Mouse (Mus musculus) megakaryocyte progenitor cell, adult 5-6 weeks (primary cell): ENCODE results near the gene Gprin1. TPM values are rescaled to one million over a fixed set of nuclear protein-coding genes. Genes with fewer than 3 reads are reported as not detected.
A peak's percentile ranks its signal among the peaks of the same experiment; 100 is the strongest.

Experiments
- ATAC-seq: replicated peaks from 2 replicates; pipeline ENCODE4 v1.8.0; 2016; ENCODE audit warnings: mild to moderate bottlenecking, moderate TSS enrichment, inconsistent platforms; ENCODE audit not compliant: poor library complexity
- total RNA-seq, 2 experiments: library from RNA; stranded (forward) in 1 of 2; stranded (reverse) in 1 of 2; fragments of 157-497, 149-512 nt in 1 of 2; fragments of 200-1000 nt in 1 of 2; gene quantifications; 2 replicates each; pipeline versions ENCODE4 v1.2.3 to v1.2.4; 2015 to 2017

The Gprin1 gene
- total RNA-seq, 2 experiments from 2014 or later: not detected

DNA sequence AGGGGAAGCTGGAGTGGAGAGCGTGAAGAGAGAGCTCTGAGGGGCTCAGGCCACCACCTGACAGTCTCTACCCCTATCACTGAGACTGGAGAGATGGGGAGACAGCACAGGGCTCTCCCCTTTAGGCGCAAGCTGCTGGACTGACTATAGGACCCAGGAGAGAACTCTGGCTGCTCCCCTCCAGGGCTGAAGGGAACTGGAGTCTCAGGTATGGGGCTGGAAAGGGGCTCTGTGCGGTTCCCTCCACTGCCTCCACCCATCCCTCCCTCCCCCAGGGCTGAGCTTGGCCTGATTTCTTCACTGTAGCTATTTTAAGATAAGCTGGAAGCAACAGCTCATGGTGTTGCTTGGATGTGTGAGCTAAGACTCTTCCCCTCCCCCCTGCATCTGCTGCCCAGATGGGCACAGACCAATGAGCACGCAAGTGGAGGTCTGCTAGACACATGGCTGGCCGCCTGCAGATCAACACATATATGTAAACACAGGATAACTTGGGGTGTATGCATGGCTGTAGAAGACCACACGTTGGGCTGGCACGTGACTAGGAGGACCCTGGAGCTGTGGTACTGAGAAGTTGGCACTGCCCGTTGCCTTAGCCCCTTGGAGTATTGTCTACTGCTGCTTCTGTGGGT is 10.6 kb upstream of the Gprin1 start:
- no peak for ATAC-seq

DNA sequence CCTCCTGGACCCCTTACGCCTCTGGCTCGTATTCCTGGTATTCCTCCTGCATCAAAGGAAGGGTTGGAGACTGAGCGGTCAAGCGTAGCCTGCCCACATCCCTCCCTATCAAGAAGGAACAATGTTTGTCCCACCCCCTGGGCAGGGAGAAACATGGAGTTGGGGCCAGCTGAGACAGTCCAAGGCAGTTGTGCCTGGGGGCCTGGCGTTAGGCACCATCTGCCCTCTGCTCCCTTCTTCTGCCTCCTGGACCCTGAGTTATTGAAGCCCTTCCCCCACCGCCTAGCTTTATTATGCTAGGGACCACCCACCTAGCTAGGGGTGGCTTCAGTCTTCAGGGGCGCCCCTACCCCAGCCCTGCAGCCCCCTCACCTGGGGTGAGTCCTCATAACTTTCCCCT is 9.8 kb upstream of the Gprin1 start:
- no peak for ATAC-seq

GRCm38 (mm10) chr13:54758756-54759470 is 9.2 kb upstream of the Gprin1 start:
- no peak for ATAC-seq

DNA sequence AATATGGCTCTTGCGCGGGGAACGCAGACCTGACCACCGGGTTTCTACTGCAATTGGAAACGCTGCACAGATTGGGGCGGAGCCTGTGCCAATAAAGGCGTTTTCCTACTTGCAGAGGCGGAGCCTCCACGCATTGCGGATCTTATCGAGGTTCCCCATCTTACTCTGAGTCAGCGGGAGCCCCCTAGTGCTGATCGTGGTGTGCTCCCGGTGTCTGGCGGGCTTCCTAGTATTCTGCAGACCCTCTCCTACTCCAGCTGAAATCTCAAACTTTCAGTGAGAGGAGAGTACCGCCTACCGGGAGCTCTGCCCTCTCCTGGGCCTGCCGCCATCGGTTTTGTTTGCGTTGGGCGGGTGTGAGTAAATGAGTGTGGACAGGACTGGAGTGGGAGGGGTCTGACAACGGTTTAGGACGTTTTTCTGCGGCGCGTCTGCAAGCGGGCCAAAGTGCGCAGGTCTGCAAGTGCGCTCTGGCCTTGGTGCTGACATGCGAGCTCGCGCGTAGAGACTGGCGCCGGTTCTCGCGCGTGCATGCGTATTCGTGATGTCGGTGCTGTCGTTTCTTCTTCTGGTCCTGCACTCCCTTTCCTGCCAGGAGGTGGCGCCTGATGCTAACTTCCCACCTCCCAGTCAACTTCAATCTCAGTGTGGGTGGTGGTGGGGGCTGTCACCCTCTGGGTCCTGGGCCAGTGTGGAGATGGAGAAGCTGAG is 8.5 kb upstream of the Gprin1 start:
- peak; percentile 99 for ATAC-seq

DNA sequence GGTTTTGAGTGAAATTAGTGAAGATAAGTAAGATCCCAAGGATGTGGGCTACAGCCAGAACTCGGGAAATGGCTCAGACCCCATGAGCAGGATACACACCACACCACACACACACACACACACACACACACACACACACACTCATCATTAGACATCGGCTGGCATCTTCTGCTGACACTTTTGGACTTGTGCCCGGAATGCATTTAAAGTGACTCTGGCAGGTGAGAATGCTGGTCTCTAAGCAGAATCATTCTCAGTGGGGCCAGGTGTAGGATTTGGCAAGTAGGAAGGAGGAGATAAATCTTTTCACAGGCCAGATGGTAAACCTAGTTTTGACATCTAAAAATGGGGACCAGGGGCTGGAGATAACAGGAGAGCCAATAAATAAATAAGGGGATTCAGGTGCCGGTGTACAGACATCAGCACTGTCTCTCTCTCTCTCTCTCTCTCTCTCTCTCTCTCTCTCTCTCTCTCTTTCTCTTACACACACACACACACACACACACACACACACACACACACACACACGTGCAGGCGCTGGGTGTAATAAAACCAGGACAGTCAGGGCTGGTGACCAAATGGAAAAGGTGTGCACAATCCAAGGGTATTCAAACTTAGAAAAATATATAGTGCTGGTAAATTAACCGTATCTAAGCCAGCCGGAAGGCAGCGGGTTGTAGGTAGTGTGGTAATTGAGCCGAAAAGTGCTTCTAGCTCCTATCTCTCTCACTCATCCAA is 7.6 kb upstream of the Gprin1 start:
- no peak for ATAC-seq

- no peak for ATAC-seq
Observed at GRCm38 (mm10) chr13:54756156-54756712, 6.6 kb upstream of the Gprin1 start.

GRCm38 (mm10) chr13:54755201-54755830 is 5.6 kb upstream of the Gprin1 start:
- ATAC-seq: no peak

DNA sequence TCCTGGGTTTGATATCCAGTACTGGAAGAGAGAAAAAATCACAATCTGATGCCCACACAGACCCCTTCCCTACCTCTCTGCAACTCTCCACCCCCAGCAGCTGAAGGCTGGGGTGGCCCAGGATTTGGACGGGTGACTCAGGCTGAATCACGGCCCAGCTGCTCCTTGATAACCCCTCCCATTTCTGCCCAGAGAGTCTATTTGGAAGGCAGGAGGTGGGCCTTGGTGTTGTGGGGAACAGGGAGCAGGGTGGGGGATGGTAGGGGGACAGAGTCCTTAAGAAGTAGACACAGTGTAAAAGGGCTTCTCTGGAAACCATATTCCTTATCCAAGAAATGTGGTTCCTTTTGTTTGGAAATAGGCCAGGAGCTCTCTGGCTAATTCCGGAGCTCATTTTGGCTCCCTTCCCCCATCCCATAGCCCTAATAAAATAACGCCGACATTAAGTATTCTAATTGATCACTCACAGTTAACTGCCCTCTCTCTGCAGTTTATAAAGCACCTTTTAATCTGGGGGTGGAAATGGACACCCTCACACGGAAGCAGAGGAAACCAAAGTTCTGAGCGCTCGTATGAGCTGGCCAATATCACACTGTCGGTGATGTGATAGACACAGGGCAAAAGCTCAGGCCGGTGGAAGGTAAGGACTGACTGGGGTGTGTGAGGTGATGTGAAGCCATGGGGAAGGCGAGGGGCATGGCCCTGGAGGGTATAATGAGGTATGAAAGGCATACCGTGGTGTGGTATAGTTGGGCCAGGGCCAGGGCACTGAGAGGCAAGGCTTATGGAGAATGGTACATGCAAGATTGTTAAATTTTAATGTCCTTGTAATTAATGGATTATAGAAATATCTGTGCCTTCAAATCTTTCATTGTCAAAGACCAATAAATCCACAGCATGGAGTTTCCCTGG is 4.8 kb upstream of the Gprin1 start:
- no peak for ATAC-seq

GRCm38 (mm10) chr13:54753733-54754132 is 4.1 kb upstream of the Gprin1 start:
- no peak for ATAC-seq

DNA sequence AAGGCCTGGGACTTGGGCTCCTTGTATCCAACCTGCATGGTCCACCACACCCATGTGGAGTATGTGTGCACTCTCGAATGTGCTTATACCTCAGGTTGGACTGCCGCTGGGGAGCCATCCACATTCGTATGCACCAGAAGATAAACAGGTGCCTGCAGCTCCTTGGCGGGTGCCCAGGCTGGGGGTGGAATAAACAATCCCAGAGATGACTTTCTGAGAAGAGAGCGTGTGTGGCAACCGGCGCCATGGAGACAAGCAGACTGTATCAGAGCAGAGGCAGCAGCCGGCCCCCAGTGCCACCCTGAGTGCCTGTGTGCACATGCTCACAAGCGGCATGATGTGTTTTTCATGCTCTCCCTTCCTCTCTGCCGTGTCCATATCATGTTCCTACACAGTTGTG is 3.0 kb upstream of the Gprin1 start:
- no peak for ATAC-seq

DNA sequence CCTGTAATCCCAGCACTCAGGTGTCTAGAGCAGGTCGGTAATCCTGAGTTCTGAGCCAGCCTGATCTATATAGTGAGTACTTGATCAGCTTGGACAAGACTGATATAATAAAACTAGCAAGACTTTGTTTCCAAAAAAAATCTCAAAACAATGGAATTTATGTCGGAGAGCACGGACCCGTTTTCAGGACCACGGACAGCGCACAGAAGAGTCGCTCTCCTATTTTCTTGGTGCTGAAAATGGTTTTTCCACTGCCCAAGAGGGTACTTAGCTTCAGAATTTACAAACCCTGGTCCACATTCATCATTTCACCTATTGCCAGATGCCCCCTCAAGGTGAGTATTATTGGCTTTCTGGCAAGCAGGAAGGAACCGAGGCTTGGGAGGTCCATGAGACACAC is 1.0 kb upstream of the Gprin1 start:
- ATAC-seq: 0 out of 2 replicates have a peak, but pooled peaks have one; percentile 48

DNA sequence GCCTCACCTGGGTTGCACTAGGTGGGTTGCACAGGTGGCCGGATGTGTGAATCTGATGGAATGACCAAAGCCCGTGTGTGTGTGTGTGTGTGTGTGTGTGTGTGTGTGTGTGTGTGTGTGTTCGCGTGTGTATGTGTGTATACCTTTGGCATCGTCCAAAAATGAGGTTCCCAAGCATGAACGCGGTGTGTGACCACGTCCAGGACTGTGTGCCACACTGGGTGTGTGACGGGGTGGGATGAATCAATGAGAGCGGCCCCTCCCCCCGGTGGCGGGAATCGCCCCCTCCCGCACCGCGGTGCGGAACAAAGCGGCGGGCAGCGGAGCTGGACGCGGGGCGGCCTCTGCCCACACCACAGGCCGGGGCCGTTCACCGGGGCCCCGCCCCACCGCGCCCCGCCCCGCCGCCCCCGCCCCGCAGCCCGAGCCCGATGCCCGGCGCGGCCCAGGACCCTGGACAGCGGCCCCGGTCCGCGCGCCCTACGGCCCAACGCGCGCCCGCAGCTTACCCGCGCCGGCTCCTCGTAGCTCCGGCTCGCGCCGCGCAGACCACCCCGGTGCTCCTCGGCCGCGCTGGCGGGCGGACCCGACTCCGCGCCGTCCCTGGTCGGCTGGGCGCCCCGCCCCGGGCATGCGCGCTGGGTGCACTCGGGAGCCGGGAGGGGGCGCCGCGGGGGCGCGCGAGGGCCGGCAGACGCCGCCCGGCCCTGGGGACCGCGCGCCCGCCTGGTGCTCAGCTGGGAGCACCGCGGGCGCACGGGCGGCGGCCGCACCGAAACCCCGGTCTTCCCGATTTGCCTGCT is 412 bp downstream of the Gprin1 start:
- ATAC-seq: peak; percentile 55; the same call in 1 of the 2 replicates

DNA sequence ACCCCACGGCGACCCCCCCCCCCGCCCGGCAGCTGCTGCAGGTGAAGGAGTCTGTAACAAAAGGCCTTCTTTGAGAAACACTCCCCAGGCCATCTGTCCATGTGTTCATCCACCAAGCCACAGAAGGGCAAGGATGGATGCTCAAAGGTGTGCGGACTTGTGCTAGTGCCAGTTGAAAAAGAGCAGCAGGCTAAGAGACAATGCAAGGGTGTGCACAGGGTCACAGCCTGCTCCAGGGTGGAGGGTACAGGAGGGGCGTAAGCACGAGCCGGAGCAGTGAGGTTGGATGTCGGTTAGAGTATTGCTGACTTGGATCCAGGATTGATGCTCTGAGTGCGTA is 983 bp downstream of the Gprin1 start:
- ATAC-seq: no peak

GRCm38 (mm10) chr13:54748190-54748589 is 1.5 kb downstream of the Gprin1 start:
- ATAC-seq: no peak

GRCm38 (mm10) chr13:54746896-54747295 is 2.8 kb downstream of the Gprin1 start:
- ATAC-seq: no peak

DNA sequence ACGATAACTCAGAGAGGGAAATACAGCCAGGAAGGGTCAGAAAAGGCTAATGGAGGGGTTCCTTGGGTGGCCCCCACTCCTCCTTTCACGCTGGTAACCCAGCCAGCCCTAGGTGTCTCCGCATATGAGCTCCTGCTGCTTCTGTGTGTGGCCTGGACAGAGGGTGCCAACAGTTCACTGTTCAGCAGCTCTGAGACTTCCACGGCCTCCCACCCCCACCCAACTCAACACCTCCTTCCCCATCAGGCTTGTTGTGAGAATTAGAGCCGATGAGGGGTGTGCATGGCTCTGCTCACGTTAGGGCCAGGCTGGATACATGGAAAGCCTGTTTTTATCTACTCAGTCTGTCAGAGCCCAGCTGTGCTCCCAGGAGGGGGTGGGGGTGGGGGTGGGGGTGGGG is 3.6 kb downstream of the Gprin1 start:
- no peak for ATAC-seq

DNA sequence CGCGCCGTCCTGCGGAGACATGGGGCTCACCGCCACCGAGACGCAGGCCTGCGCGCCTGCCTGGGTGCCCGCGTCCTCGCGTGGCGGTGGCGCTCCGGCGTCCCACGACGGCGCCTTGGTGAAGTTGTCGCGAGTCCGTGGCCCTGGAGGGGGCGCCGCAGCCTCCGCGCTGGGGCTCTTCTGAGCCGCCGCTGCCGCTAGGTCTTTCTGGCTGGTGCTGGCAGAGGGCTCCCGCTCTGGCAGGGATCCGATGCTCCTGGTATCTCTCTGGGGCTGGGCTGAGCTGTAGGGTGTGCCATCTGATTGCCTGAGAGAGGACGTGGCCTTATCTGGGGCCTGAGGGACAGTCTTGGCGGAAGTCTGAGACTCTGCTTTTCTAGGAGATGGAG is 11.5 kb downstream of the Gprin1 start:
- no peak for ATAC-seq

- ATAC-seq: no peak
Observed at GRCm38 (mm10) chr13:54737488-54738212, 12.0 kb downstream of the Gprin1 start.
